In genomic region chr4:138323753-138324152, GRCm38 (mm10) we compare ENCODE assay signal across 10 mouse cellular contexts. TPM values are rescaled to one million over a fixed set of nuclear protein-coding genes. Genes with fewer than 3 reads are reported as not detected.
DNase-seq lines count a peak whose midpoint lies in the region; ATAC-seq and TF ChIP-seq lines count a peak whose summit lies in the region.
"Had no signal": no experiment of that assay in that cellular context is flagged by ENCODE, and none has a peak within 500 bp of the region (broad histone marks: within the 10 kb centered on the region; RNA-seq: fewer than 3 reads in every experiment).

No protein-coding gene starts in this region.

- no peak overlapping the region for H3K4me3 ChIP-seq in forebrain, embryonic 12.5 days (replicated peaks)
- no peak overlapping the region for H3K4me3 ChIP-seq in forebrain, embryonic 16.5 days (replicated peaks; ENCODE audit: low read length)
- no peak overlapping the region for H3K4me3 ChIP-seq in lung, embryonic 15.5 days
- no peak overlapping the region for H3K4me3 ChIP-seq in limb, embryonic 15.5 days
- H3K4me3 ChIP-seq in stomach, embryonic 16.5 days (replicated peaks; ENCODE audit: low read length) = no peak overlapping the region
- H3K4me3 ChIP-seq in cerebellum, adult 2 months (replicated peaks; ENCODE audit: insufficient read depth, low read depth, low read length) = no peak overlapping the region
- H3K4me3 ChIP-seq: neural tube, embryonic 13.5 days had no signal

- no peaks in the 10 kb centered on the region for H3K27me3 ChIP-seq in forebrain, embryonic 12.5 days
- H3K27me3 ChIP-seq in forebrain, embryonic 16.5 days (replicated peaks; ENCODE audit: control insufficient read depth, insufficient read depth, low read length) = no peaks in the 10 kb centered on the region
- H3K27me3 ChIP-seq in lung, embryonic 15.5 days = no peaks in the 10 kb centered on the region
- H3K27me3 ChIP-seq in limb, embryonic 15.5 days = no peaks in the 10 kb centered on the region
- no peaks in the 10 kb centered on the region for H3K27me3 ChIP-seq in stomach, embryonic 16.5 days (ENCODE audit: control insufficient read depth, insufficient read depth, low read length)
- H3K27me3 ChIP-seq in cerebellum, adult 2 months (ENCODE audit: control insufficient read depth, insufficient read depth, low read length) = no peaks in the 10 kb centered on the region
- H3K27me3 ChIP-seq: neural tube, embryonic 13.5 days had no signal

- 76% methylated on average over 4 of the region's 4 CpGs for WGBS in forebrain, embryonic 12.5 days
- 68% methylated on average over 4 of the region's 4 CpGs for WGBS in forebrain, embryonic 16.5 days
- WGBS in lung, embryonic 15.5 days = 50% methylated on average over 4 of the region's 4 CpGs
- WGBS in limb, embryonic 15.5 days = 74% methylated on average over 4 of the region's 4 CpGs
- WGBS in stomach, embryonic 16.5 days = 49% methylated on average over 4 of the region's 4 CpGs
- 38% methylated on average over 4 of the region's 4 CpGs for WGBS in cerebellum, adult 2 months

- DNase-seq in lung, postnatal 25 days (ENCODE audit: low spot score) = no peak
- DNase-seq in cerebellum, adult 2 months = no peak
- DNase-seq: lung, postnatal 10 days had no signal

- no peaks in the 10 kb centered on the region for H3K9me3 ChIP-seq in forebrain, embryonic 12.5 days
- no peaks in the 10 kb centered on the region for H3K9me3 ChIP-seq in forebrain, embryonic 16.5 days (ENCODE audit: control insufficient read depth, low read length)
- H3K9me3 ChIP-seq in lung, embryonic 15.5 days = no peaks in the 10 kb centered on the region
- no peaks in the 10 kb centered on the region for H3K9me3 ChIP-seq in limb, embryonic 15.5 days
- 0 out of 2 replicates have a peak, but pooled peaks cover 6% of the 10 kb centered on the region for H3K9me3 ChIP-seq in stomach, embryonic 16.5 days (replicated peaks; ENCODE audit: control insufficient read depth, low read length)
- H3K9me3 ChIP-seq: neural tube, embryonic 13.5 days had no signal

- peaks cover 5% of the 10 kb centered on the region; the same call in 1 of the 2 replicates for H3K36me3 ChIP-seq in forebrain, embryonic 12.5 days (replicated peaks)
- 0 out of 2 replicates have a peak, but pooled peaks cover 2% of the 10 kb centered on the region for H3K36me3 ChIP-seq in forebrain, embryonic 16.5 days (ENCODE audit: control insufficient read depth, insufficient read depth)
- no peaks in the 10 kb centered on the region for H3K36me3 ChIP-seq in lung, embryonic 15.5 days
- peaks cover 4% of the 10 kb centered on the region; the same call in 1 of the 2 replicates for H3K36me3 ChIP-seq in limb, embryonic 15.5 days
- H3K36me3 ChIP-seq in stomach, embryonic 16.5 days (ENCODE audit: control insufficient read depth, insufficient read depth, low read length) = no peaks in the 10 kb centered on the region

- no peak for TF ChIP-seq POLR2A in cerebellum, adult 2 months (IDR thresholded peaks at IDR 0.05; ENCODE audit: borderline replicate concordance, insufficient read depth, low read length)

- TF ChIP-seq CTCF in cerebellum, adult 2 months (IDR thresholded peaks at IDR 0.05; ENCODE audit: borderline replicate concordance, insufficient read depth, low read depth, low read length) = no peak

- H3K4me1 ChIP-seq in forebrain, embryonic 12.5 days = peaks cover 31% of the 10 kb centered on the region
- H3K4me1 ChIP-seq in forebrain, embryonic 16.5 days (replicated peaks; ENCODE audit: control insufficient read depth, insufficient read depth, low read length) = peaks cover 17% of the 10 kb centered on the region; the same call in 1 of the 2 replicates
- peaks cover 19% of the 10 kb centered on the region for H3K4me1 ChIP-seq in lung, embryonic 15.5 days
- H3K4me1 ChIP-seq in limb, embryonic 15.5 days = peaks cover 13% of the 10 kb centered on the region
- H3K4me1 ChIP-seq in stomach, embryonic 16.5 days (ENCODE audit: control insufficient read depth, insufficient read depth, low read length) = peaks cover 15% of the 10 kb centered on the region; the same call in 1 of the 2 replicates
- H3K4me1 ChIP-seq in cerebellum, adult 2 months (ENCODE audit: control insufficient read depth, insufficient read depth, low read length) = peaks cover 4% of the 10 kb centered on the region

- no peak overlapping the region for H3K27ac ChIP-seq in forebrain, embryonic 12.5 days
- no peak overlapping the region for H3K27ac ChIP-seq in forebrain, embryonic 16.5 days (ENCODE audit: low read length)
- H3K27ac ChIP-seq in lung, embryonic 15.5 days = peak overlapping the region; percentile 66
- 0 out of 2 replicates have a peak overlapping the region, but pooled peaks have one; percentile 27 for H3K27ac ChIP-seq in limb, embryonic 15.5 days
- H3K27ac ChIP-seq in stomach, embryonic 16.5 days (ENCODE audit: low read length) = peak overlapping the region; percentile 77
- H3K27ac ChIP-seq in cerebellum, adult 2 months (ENCODE audit: insufficient read depth, low read length) = no peak overlapping the region
- H3K27ac ChIP-seq: neural tube, embryonic 13.5 days had no signal

- no peak for ATAC-seq in forebrain, embryonic 12.5 days (ENCODE audit: low FRiP score)
- ATAC-seq in forebrain, embryonic 16.5 days = no peak
- no peak for ATAC-seq in lung, embryonic 15.5 days (ENCODE audit: borderline replicate concordance, extremely low read depth, low FRiP score, low TSS enrichment)
- ATAC-seq in limb, embryonic 15.5 days (ENCODE audit: insufficient number of reproducible peaks, low FRiP score, low TSS enrichment, low read depth) = no peak
- ATAC-seq in stomach, embryonic 16.5 days (ENCODE audit: insufficient read depth, low FRiP score) = no peak
- ATAC-seq in cerebellum, adult (ENCODE audit: insufficient number of reproducible peaks, low FRiP score, low TSS enrichment) = no peak

- H3K4me2 ChIP-seq in forebrain, embryonic 12.5 days = peak overlapping the region; percentile 8; the same call in 1 of the 2 replicates
- H3K4me2 ChIP-seq in forebrain, embryonic 16.5 days (ENCODE audit: low read length) = no peak overlapping the region
- H3K4me2 ChIP-seq in lung, embryonic 15.5 days = no peak overlapping the region
- no peak overlapping the region for H3K4me2 ChIP-seq in limb, embryonic 15.5 days
- no peak overlapping the region for H3K4me2 ChIP-seq in stomach, embryonic 16.5 days (ENCODE audit: low read depth, low read length)
- H3K4me2 ChIP-seq: neural tube, embryonic 13.5 days had no signal

- H3K9ac ChIP-seq in forebrain, embryonic 12.5 days = no peak overlapping the region
- H3K9ac ChIP-seq in forebrain, embryonic 16.5 days (replicated peaks; ENCODE audit: low read depth, low read length) = no peak overlapping the region
- no peak overlapping the region for H3K9ac ChIP-seq in lung, embryonic 15.5 days
- no peak overlapping the region for H3K9ac ChIP-seq in limb, embryonic 15.5 days
- H3K9ac ChIP-seq in stomach, embryonic 16.5 days (ENCODE audit: low read length) = no peak overlapping the region
- H3K9ac ChIP-seq: neural tube, embryonic 13.5 days had no signal

RNA-seq across cellular contexts. Expression of gene Pink1, which starts 2.4 kb away (rescaled TPM):
- polyA plus RNA-seq in forebrain, embryonic 12.5 days (2016; fragmentation: Nextera tagmentation; extraction: Ambion mirVana) = 53.9 and 57.0 TPM in 2 replicates
- polyA plus RNA-seq in forebrain, embryonic 16.5 days (2015; fragmentation: Nextera tagmentation; extraction: Ambion mirVana) = 91.0 and 92.8 TPM in 2 replicates
- polyA plus RNA-seq in lung, embryonic 15.5 days (2015; fragmentation: Nextera tagmentation; extraction: Ambion mirVana) = 46.0 and 47.0 TPM in 2 replicates
- 50.7 and 54.0 TPM in 2 replicates for polyA plus RNA-seq in limb, embryonic 15.5 days (2015; fragmentation: Nextera tagmentation; extraction: Ambion mirVana)
- 33.0 and 34.2 TPM in 2 replicates for polyA plus RNA-seq in stomach, embryonic 16.5 days (2015; fragmentation: Nextera tagmentation; extraction: Ambion mirVana)
- 404 and 437 TPM in 2 replicates for polyA plus RNA-seq in cerebellum, adult 2 months (2012; rRNA removed)

RNA-seq across cellular contexts. Expression of gene Ddost, which starts 19.2 kb away (rescaled TPM):
- polyA plus RNA-seq in forebrain, embryonic 12.5 days (2016; fragmentation: Nextera tagmentation; extraction: Ambion mirVana) = 193 and 209 TPM in 2 replicates
- polyA plus RNA-seq in forebrain, embryonic 16.5 days (2015; fragmentation: Nextera tagmentation; extraction: Ambion mirVana) = 184 and 190 TPM in 2 replicates
- 413 and 429 TPM in 2 replicates for polyA plus RNA-seq in lung, embryonic 15.5 days (2015; fragmentation: Nextera tagmentation; extraction: Ambion mirVana)
- 395 and 402 TPM in 2 replicates for polyA plus RNA-seq in limb, embryonic 15.5 days (2015; fragmentation: Nextera tagmentation; extraction: Ambion mirVana)
- polyA plus RNA-seq in stomach, embryonic 16.5 days (2015; fragmentation: Nextera tagmentation; extraction: Ambion mirVana) = 418 and 440 TPM in 2 replicates
- polyA plus RNA-seq in cerebellum, adult 2 months (2012; rRNA removed) = 98.3 and 101 TPM in 2 replicates

RNA-seq across cellular contexts. Expression of gene Cda, which starts 44.0 kb away (rescaled TPM):
- polyA plus RNA-seq in forebrain, embryonic 12.5 days (2016; fragmentation: Nextera tagmentation; extraction: Ambion mirVana) = 1.6 and 1.8 TPM in 2 replicates
- 1.0 and 1.1 TPM in 2 replicates for polyA plus RNA-seq in forebrain, embryonic 16.5 days (2015; fragmentation: Nextera tagmentation; extraction: Ambion mirVana)
- 21.7 and 22.9 TPM in 2 replicates for polyA plus RNA-seq in lung, embryonic 15.5 days (2015; fragmentation: Nextera tagmentation; extraction: Ambion mirVana)
- polyA plus RNA-seq in limb, embryonic 15.5 days (2015; fragmentation: Nextera tagmentation; extraction: Ambion mirVana) = 7.0 TPM in 2 replicates
- 12.6 and 14.9 TPM in 2 replicates for polyA plus RNA-seq in stomach, embryonic 16.5 days (2015; fragmentation: Nextera tagmentation; extraction: Ambion mirVana)
- polyA plus RNA-seq in cerebellum, adult 2 months (2012; rRNA removed) = 12.6 and 15.4 TPM in 2 replicates

Comparison
In these comparisons a context has a peak if more than half of its experiments do, and no peak if none do; other contexts are left out.
1. H3K27ac ChIP-seq: peak in lung, embryonic 15.5 days (single experiment), limb, embryonic 15.5 days (single experiment) and stomach, embryonic 16.5 days (single experiment); none in forebrain, embryonic 12.5 days (single experiment), forebrain, embryonic 16.5 days (single experiment) and cerebellum, adult 2 months (single experiment).